Mouse (Mus musculus) embryonic fibroblast, embryonic 13.5 days (primary cell): ENCODE measurements around the gene Clec4g. TPM values are rescaled to one million over a fixed set of nuclear protein-coding genes. Genes with fewer than 3 reads are reported as not detected.

ENCODE experiments used
- H3K27ac ChIP-seq: 2 replicates; pipeline ENCODE4 v1.5.1; 2012; ENCODE audit warnings: low read length, control low read depth, inconsistent platforms; ENCODE audit not compliant: insufficient read depth
- H3K4me1 ChIP-seq: 2 replicates; pipeline ENCODE4 v1.6.1; 2011; ENCODE audit warnings: low read length; ENCODE audit not compliant: control insufficient read depth, insufficient read depth
- H3K4me3 ChIP-seq: 2 replicates; pipeline ENCODE4 v1.5.1; 2011; ENCODE audit warnings: mild to moderate bottlenecking, control low read depth, low read length; ENCODE audit not compliant: insufficient read depth
- CTCF ChIP-seq: IDR thresholded peaks from 2 replicates; pipeline ENCODE4 v1.5.1; 2011; ENCODE audit warnings: mild to moderate bottlenecking, control low read depth, low read length, moderate library complexity, borderline replicate concordance; ENCODE audit not compliant: insufficient read depth
- POLR2A ChIP-seq: IDR thresholded peaks from 2 replicates; pipeline ENCODE4 v1.6.1; 2011; ENCODE audit warnings: low read depth, mild to moderate bottlenecking, control low read depth, low read length, moderate library complexity
- polyA plus RNA-seq: library from polyadenylated mRNA; stranded (reverse); fragments of >200 nt; gene quantifications from 2 replicates; pipeline ENCODE4 v1.2.4, GENCODE M21; 2011; ENCODE audit warnings: low read depth; ENCODE audit not compliant: missing spikeins, insufficient read length

Gene Clec4g
- polyA plus RNA-seq, 1 experiment = not detected

GRCm38 (mm10) chr8:3682435-3682834, 38.0 kb downstream of the Clec4g start:
- no peaks in the 10 kb centered on the region for H3K4me1 ChIP-seq
- H3K4me3 ChIP-seq = no peak overlapping the region
- H3K27ac ChIP-seq = no peak overlapping the region
- TF ChIP-seq POLR2A (no peak), CTCF (no peak)

GRCm38 (mm10) chr8:3679656-3680055, 40.8 kb downstream of the Clec4g start:
- TF ChIP-seq POLR2A (no peak), CTCF (no peak)
- Histone ChIP-seq H3K4me1 (no peaks in the 10 kb centered on the region), H3K27ac (no peak overlapping the region), H3K4me3 (no peak overlapping the region)

GRCm38 (mm10) chr8:3679236-3679635, 41.2 kb downstream of the Clec4g start:
- H3K4me1 ChIP-seq = no peaks in the 10 kb centered on the region
- TF ChIP-seq POLR2A = no peak
- TF ChIP-seq CTCF = no peak
- no peak overlapping the region for H3K27ac ChIP-seq
- H3K4me3 ChIP-seq = no peak overlapping the region

- no peaks in the 10 kb centered on the region for H3K4me1 ChIP-seq
- H3K4me3 ChIP-seq = no peak overlapping the region
- TF ChIP-seq POLR2A (no peak), CTCF (no peak)
- no peak overlapping the region for H3K27ac ChIP-seq
These were observed 41.6 kb downstream of the Clec4g start for GRCm38 (mm10) chr8:3678831-3679230.

GRCm38 (mm10) chr8:3676993-3677579, 43.4 kb downstream of the Clec4g start:
- no peak for TF ChIP-seq CTCF
- TF ChIP-seq POLR2A = no peak
- Histone ChIP-seq H3K27ac (peak overlapping the region; percentile 77), H3K4me1 (no peaks in the 10 kb centered on the region), H3K4me3 (peak overlapping the region; percentile 88)

- Histone ChIP-seq H3K4me3 (peak within 1 kb of the TSS; percentile 88), H3K27ac (peak within 1 kb of the TSS; percentile 77), H3K4me1 (no peaks in the 10 kb centered on the region)
- TF ChIP-seq CTCF (peak; percentile 77), POLR2A (peak; percentile 68)
These were observed 44.1 kb downstream of the Clec4g start, which contains the start of gene Trappc5 for GRCm38 (mm10) chr8:3676131-3676992. Gene Trappc5 (plus strand): TSS chr8:3676299.

GRCm38 (mm10) chr8:3674671-3675070, 45.8 kb downstream of the Clec4g start:
- H3K4me3 ChIP-seq = no peak overlapping the region
- H3K27ac ChIP-seq = no peak overlapping the region
- TF ChIP-seq POLR2A (no peak), CTCF (no peak)
- H3K4me1 ChIP-seq = no peaks in the 10 kb centered on the region

- TF ChIP-seq POLR2A (peak; percentile 79), CTCF (peak; percentile 98)
- H3K4me3 ChIP-seq = peak within 1 kb of the TSS; percentile 54
- H3K27ac ChIP-seq = no peak within 1 kb of the TSS
- H3K4me1 ChIP-seq = no peaks in the 10 kb centered on the region
These were observed 48.4 kb downstream of the Clec4g start, which contains the start of gene Fcor for GRCm38 (mm10) chr8:3671980-3672491. Gene Fcor (minus strand): TSS chr8:3672362.

- no peak overlapping the region for H3K4me3 ChIP-seq
- no peaks in the 10 kb centered on the region for H3K4me1 ChIP-seq
- H3K27ac ChIP-seq = no peak overlapping the region
- TF ChIP-seq POLR2A = no peak
- no peak for TF ChIP-seq CTCF
These were observed 50.1 kb downstream of the Clec4g start for GRCm38 (mm10) chr8:3670388-3670787.

- H3K27ac ChIP-seq = no peak within 1 kb of the TSS
- H3K4me3 ChIP-seq = no peak within 1 kb of the TSS
- no peak for TF ChIP-seq CTCF
- TF ChIP-seq POLR2A = no peak
These were observed 54.9 kb downstream of the Clec4g start, which contains the start of gene Mcemp1 for GRCm38 (mm10) chr8:3665507-3665906. Gene Mcemp1 (plus strand): TSS chr8:3665754.

More at GRCm38 (mm10) chr8:3665507-3665906, 54.9 kb downstream of the Clec4g start, which contains the start of gene Mcemp1:
- no peaks in the 10 kb centered on the region for H3K4me1 ChIP-seq
